Mouse (Mus musculus): ENCODE measurements at regions not wholly inside any gene's neighbourhood (a gene's known extent, or its start where the extent isn't known, plus 50 kb on each side); places are given as distances from the start of the nearest gene placed in this dataset.

DNA sequence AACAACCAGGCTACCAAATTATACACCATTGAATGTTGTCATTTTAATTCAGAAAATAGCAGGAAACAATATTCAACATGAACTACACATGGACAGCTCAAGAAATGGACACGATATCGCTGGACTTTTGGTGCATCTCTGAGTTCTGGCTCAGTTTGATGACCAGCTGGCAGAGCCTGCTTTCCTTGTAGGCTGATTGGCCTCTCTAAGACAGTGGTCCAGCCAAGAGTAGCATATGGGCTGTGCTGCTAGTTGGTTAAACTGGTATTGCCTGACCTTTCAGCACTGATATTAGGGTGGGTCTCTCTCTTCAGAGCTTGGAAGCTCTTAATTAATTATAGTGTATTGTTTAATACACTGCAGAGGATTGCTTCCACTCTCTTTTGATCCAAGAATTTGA is 705.8 kb upstream of the Ddx18 start:
- H3K9me3 ChIP-seq (replicated peaks; ENCODE audit: low read length): no peaks in the 10 kb centered on the region
- H3K4me2 ChIP-seq (ENCODE audit: low read length): no peak overlapping the region
- H3K4me1 ChIP-seq (replicated peaks; ENCODE audit: insufficient read depth, low read length): no peaks in the 10 kb centered on the region
- no peak for TF ChIP-seq CTCF (IDR thresholded peaks at IDR 0.05; ENCODE audit: low read depth)
- DNase-seq (ENCODE audit: low spot score) (no peak), ATAC-seq (replicated peaks; ENCODE audit: low FRiP score, low read depth) (no peak)
- no peaks in the 10 kb centered on the region for H3K36me3 ChIP-seq (ENCODE audit: insufficient read depth, low read length)
- no peak overlapping the region for H3K9ac ChIP-seq (ENCODE audit: low read depth, low read length)
- 90% methylated on average over 2 of the region's 2 CpGs for WGBS
- H3K4me3 ChIP-seq (replicated peaks; ENCODE audit: low read depth, low read length): no peak overlapping the region
- no peaks in the 10 kb centered on the region for H3K27me3 ChIP-seq (ENCODE audit: insufficient read depth, low read length)
- H3K27ac ChIP-seq: no peak overlapping the region

DNA sequence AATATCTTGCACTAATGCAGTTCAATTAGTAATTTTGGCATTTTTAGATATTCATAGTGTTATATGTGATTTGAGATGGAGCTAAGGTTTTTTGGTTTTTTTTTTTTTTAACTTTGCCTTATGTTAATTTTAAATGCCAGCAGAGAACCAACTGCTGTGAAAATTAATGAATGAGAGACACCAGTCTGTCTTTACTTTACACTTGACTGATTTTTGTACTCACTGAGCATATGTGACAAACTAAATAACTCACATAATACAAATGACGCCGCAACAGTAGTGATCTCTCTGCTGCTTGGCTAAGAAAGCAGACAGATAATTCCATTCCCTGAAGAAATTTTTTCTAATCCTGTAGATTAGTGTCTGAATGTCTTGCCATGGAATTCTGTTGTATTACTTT is 675.2 kb upstream of the Ddx18 start:
- Histone ChIP-seq H3K4me3 (replicated peaks; ENCODE audit: low read depth, low read length) (no peak overlapping the region), H3K4me2 (ENCODE audit: low read length) (no peak overlapping the region), H3K9me3 (replicated peaks; ENCODE audit: low read length) (no peaks in the 10 kb centered on the region), H3K27ac (no peak overlapping the region), H3K9ac (ENCODE audit: low read depth, low read length) (no peak overlapping the region), H3K4me1 (replicated peaks; ENCODE audit: insufficient read depth, low read length) (no peaks in the 10 kb centered on the region), H3K27me3 (ENCODE audit: insufficient read depth, low read length) (no peaks in the 10 kb centered on the region), H3K36me3 (ENCODE audit: insufficient read depth, low read length) (no peaks in the 10 kb centered on the region)
- 82% methylated on average over 2 of the region's 2 CpGs for WGBS
- ATAC-seq (replicated peaks; ENCODE audit: low FRiP score, low read depth) (no peak), DNase-seq (ENCODE audit: low spot score) (no peak)
- TF ChIP-seq CTCF (IDR thresholded peaks at IDR 0.05; ENCODE audit: low read depth): no peak

- no peaks in the 10 kb centered on the region for H3K4me1 ChIP-seq (replicated peaks; ENCODE audit: insufficient read depth, low read length)
- H3K9ac ChIP-seq (ENCODE audit: low read depth, low read length): no peak overlapping the region
- no peak for DNase-seq (ENCODE audit: low spot score)
- ATAC-seq (replicated peaks; ENCODE audit: low FRiP score, low read depth): no peak
- no peaks in the 10 kb centered on the region for H3K36me3 ChIP-seq (ENCODE audit: insufficient read depth, low read length)
- no peaks in the 10 kb centered on the region for H3K27me3 ChIP-seq (ENCODE audit: insufficient read depth, low read length)
- no peak for TF ChIP-seq CTCF (IDR thresholded peaks at IDR 0.05; ENCODE audit: low read depth)
- H3K4me3 ChIP-seq (replicated peaks; ENCODE audit: low read depth, low read length): no peak overlapping the region
- WGBS: 88% methylated on average over 3 of the region's 3 CpGs
- no peak overlapping the region for H3K27ac ChIP-seq
- H3K9me3 ChIP-seq (replicated peaks; ENCODE audit: low read length): no peaks in the 10 kb centered on the region
- H3K4me2 ChIP-seq (ENCODE audit: low read length): no peak overlapping the region
These were observed 673.7 kb upstream of the Ddx18 start for GRCm38 (mm10) chr1:122241511-122241910.

DNA sequence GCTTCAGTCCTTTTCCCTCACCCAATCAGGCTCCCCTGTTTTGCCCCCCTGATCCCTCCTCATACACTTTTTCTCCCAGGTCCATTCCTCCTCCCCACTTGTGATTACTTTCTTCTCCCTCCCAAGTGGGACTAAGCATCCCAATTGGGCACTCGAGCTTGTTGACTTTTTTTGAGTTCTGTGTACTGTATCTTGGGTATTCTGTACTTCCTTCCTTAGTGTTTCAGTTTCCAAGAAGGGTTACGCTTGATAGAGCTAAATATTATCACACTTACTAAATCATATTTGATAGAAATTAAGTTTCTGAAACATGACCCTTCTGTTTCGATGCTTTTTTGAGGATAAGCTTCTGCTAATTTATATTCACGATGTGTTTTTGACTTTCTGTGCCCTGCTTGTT is 662.7 kb upstream of the Ddx18 start:
- Histone ChIP-seq H3K36me3 (ENCODE audit: insufficient read depth, low read length) (no peaks in the 10 kb centered on the region), H3K4me2 (ENCODE audit: low read length) (no peak overlapping the region), H3K9ac (ENCODE audit: low read depth, low read length) (no peak overlapping the region), H3K4me3 (replicated peaks; ENCODE audit: low read depth, low read length) (no peak overlapping the region), H3K9me3 (replicated peaks; ENCODE audit: low read length) (no peaks in the 10 kb centered on the region), H3K4me1 (replicated peaks; ENCODE audit: insufficient read depth, low read length) (no peaks in the 10 kb centered on the region), H3K27me3 (ENCODE audit: insufficient read depth, low read length) (no peaks in the 10 kb centered on the region), H3K27ac (no peak overlapping the region)
- WGBS: 73% methylated on average over 4 of the region's 4 CpGs
- TF ChIP-seq CTCF (IDR thresholded peaks at IDR 0.05; ENCODE audit: low read depth): no peak
- DNase-seq (ENCODE audit: low spot score): no peak
- no peak for ATAC-seq (replicated peaks; ENCODE audit: low FRiP score, low read depth)

DNA sequence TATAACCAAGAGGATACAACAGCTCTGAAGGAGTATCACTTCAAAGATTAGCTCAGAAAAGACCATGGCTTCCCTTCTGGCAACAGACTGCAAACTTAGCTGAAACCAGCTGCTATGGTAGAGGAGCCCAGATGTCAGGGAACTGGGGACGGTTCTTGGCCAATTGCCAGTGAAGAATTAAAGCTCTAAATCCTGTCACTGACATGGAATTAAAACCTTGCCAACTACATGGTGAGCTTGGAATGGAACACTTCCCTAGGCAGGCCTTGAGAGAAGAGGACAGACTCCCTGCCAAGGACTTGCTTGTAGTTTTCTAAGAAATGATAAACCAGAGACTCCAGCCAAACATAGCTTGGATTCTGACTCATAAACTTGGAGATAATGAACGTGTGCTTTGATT is 644.7 kb upstream of the Ddx18 start:
- no peaks in the 10 kb centered on the region for H3K9me3 ChIP-seq (replicated peaks; ENCODE audit: low read length)
- DNase-seq (ENCODE audit: low spot score): peak; percentile 71
- no peak overlapping the region for H3K4me2 ChIP-seq (ENCODE audit: low read length)
- WGBS: 46% methylated on average over 2 of the region's 2 CpGs
- no peak overlapping the region for H3K9ac ChIP-seq (ENCODE audit: low read depth, low read length)
- H3K4me3 ChIP-seq (replicated peaks; ENCODE audit: low read depth, low read length): no peak overlapping the region
- no peaks in the 10 kb centered on the region for H3K27me3 ChIP-seq (ENCODE audit: insufficient read depth, low read length)
- no peak overlapping the region for H3K27ac ChIP-seq
- no peaks in the 10 kb centered on the region for H3K36me3 ChIP-seq (ENCODE audit: insufficient read depth, low read length)
- H3K4me1 ChIP-seq (replicated peaks; ENCODE audit: insufficient read depth, low read length): no peaks in the 10 kb centered on the region
- no peak; the same call in 1 of the 2 replicates for ATAC-seq (replicated peaks; ENCODE audit: low FRiP score, low read depth)
- TF ChIP-seq CTCF (IDR thresholded peaks at IDR 0.05; ENCODE audit: low read depth): no peak

DNA sequence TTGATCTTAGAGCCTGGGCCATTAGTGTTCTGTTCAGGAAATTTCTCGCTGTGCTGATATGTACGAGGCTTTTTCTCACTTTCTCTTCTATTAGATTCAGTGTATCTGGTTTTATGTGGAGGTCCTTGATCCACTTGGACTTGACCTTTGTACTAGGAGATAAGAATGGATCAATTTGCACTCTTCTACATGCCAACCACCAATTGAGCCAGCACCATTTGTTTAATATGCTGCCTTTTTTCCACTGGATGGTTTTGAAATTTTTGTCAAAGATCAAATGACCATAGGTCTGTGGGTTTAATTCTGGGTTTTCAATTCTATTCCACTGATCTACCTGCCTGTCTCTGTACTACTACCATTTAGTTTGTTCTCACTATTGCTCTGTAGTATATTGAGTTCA is 640.8 kb upstream of the Ddx18 start:
- no peak overlapping the region for H3K27ac ChIP-seq
- no peak for TF ChIP-seq CTCF (IDR thresholded peaks at IDR 0.05; ENCODE audit: low read depth)

GRCm38 (mm10) chr1:122169547-122169946 is 601.8 kb upstream of the Ddx18 start:
- 84% methylated on average over 2 of the region's 2 CpGs for WGBS
- Histone ChIP-seq H3K9ac (ENCODE audit: low read depth, low read length) (no peak overlapping the region), H3K36me3 (ENCODE audit: insufficient read depth, low read length) (no peaks in the 10 kb centered on the region), H3K27ac (no peak overlapping the region), H3K4me3 (replicated peaks; ENCODE audit: low read depth, low read length) (no peak overlapping the region), H3K4me2 (ENCODE audit: low read length) (no peak overlapping the region), H3K27me3 (ENCODE audit: insufficient read depth, low read length) (no peaks in the 10 kb centered on the region), H3K9me3 (replicated peaks; ENCODE audit: low read length) (no peaks in the 10 kb centered on the region), H3K4me1 (replicated peaks; ENCODE audit: insufficient read depth, low read length) (no peaks in the 10 kb centered on the region)
- peak; percentile 5 for DNase-seq (ENCODE audit: low spot score)
- no peak for ATAC-seq (replicated peaks; ENCODE audit: low FRiP score, low read depth)
- TF ChIP-seq CTCF (IDR thresholded peaks at IDR 0.05; ENCODE audit: low read depth): peak; percentile 65

More for the DNA sequence above, 640.8 kb upstream of the Ddx18 start:
- Histone ChIP-seq H3K4me2 (ENCODE audit: low read length) (no peak overlapping the region), H3K36me3 (ENCODE audit: insufficient read depth, low read length) (no peaks in the 10 kb centered on the region), H3K4me1 (replicated peaks; ENCODE audit: insufficient read depth, low read length) (no peaks in the 10 kb centered on the region), H3K27me3 (ENCODE audit: insufficient read depth, low read length) (no peaks in the 10 kb centered on the region), H3K9ac (ENCODE audit: low read depth, low read length) (no peak overlapping the region), H3K4me3 (replicated peaks; ENCODE audit: low read depth, low read length) (no peak overlapping the region), H3K9me3 (replicated peaks; ENCODE audit: low read length) (no peaks in the 10 kb centered on the region)
- WGBS: 88% methylated on average over 2 of the region's 2 CpGs
- DNase-seq (ENCODE audit: low spot score) (no peak), ATAC-seq (replicated peaks; ENCODE audit: low FRiP score, low read depth) (no peak)

Measured in kidney, postnatal 0 days (tissue).